Mouse (Mus musculus) megakaryocyte progenitor cell, adult 5-6 weeks (primary cell): ENCODE measurements around the gene Gng10. TPM values are rescaled to one million over a fixed set of nuclear protein-coding genes. Genes with fewer than 3 reads are reported as not detected.

ENCODE experiments used
- ATAC-seq: replicated peaks from 2 replicates; pipeline ENCODE4 v1.8.0; 2016; ENCODE audit warnings: mild to moderate bottlenecking, moderate TSS enrichment, inconsistent platforms; ENCODE audit not compliant: poor library complexity
- total RNA-seq, 2 experiments: library from RNA; stranded (forward) in 1 of 2; stranded (reverse) in 1 of 2; fragments of 157-497, 149-512 nt in 1 of 2; fragments of 200-1000 nt in 1 of 2; gene quantifications; 2 replicates each; pipeline versions ENCODE4 v1.2.3 to v1.2.4; 2015 to 2017

The Gng10 gene
- total RNA-seq (2015) (168 and 189 TPM in 2 replicates), total RNA-seq (2017) (86.1 and 106 TPM in 2 replicates)

GRCm38 (mm10) chr4:59034918-59035785, at the start of gene Gng10:
Gng10 (plus strand) TSS chr4:59035088.
- ATAC-seq = peak; percentile 57

- peak; percentile 65 for ATAC-seq
These were observed 49.7 kb upstream of the Gng10 start for GRCm38 (mm10) chr4:58985157-58985648.

GRCm38 (mm10) chr4:58986540-58987190, 48.2 kb upstream of the Gng10 start, which contains the start of gene Ptgr1:
Ptgr1 (minus strand) TSS chr4:58987119.
- ATAC-seq = peak; percentile 21

GRCm38 (mm10) chr4:58989303-58989898, 45.5 kb upstream of the Gng10 start:
- ATAC-seq = peak; percentile 18

GRCm38 (mm10) chr4:58990609-58991434, 44.1 kb upstream of the Gng10 start:
- peak; percentile 66 for ATAC-seq

GRCm38 (mm10) chr4:58992195-58992594, 42.7 kb upstream of the Gng10 start:
- ATAC-seq = no peak

- ATAC-seq = no peak
These were observed 40.1 kb upstream of the Gng10 start, which contains the start of gene Dnajc25 for GRCm38 (mm10) chr4:58994762-58995161. Dnajc25 (plus strand) TSS chr4:58995062.

- ATAC-seq = no peak
These were observed 39.6 kb upstream of the Gng10 start for GRCm38 (mm10) chr4:58995251-58995693.

GRCm38 (mm10) chr4:58997081-58997480, 37.8 kb upstream of the Gng10 start:
- ATAC-seq = no peak

- no peak for ATAC-seq
These were observed 36.2 kb upstream of the Gng10 start for GRCm38 (mm10) chr4:58998688-58999087.

GRCm38 (mm10) chr4:58999686-59000085, 35.2 kb upstream of the Gng10 start:
- ATAC-seq = peak; percentile 65

GRCm38 (mm10) chr4:59000614-59001013, 34.3 kb upstream of the Gng10 start:
- peak; percentile 32; the same call in 1 of the 2 replicates for ATAC-seq

- peak; percentile 85 for ATAC-seq
These were observed 31.7 kb upstream of the Gng10 start, which contains the start of gene Gm20503 for GRCm38 (mm10) chr4:59002948-59003805. Gm20503 (plus strand) TSS chr4:59003210.

GRCm38 (mm10) chr4:59003806-59004200, 31.1 kb upstream of the Gng10 start:
- no peak for ATAC-seq

- ATAC-seq = no peak
These were observed 28.7 kb upstream of the Gng10 start for GRCm38 (mm10) chr4:59006211-59006610.

- no peak for ATAC-seq
These were observed 27.9 kb upstream of the Gng10 start for GRCm38 (mm10) chr4:59007016-59007415.

- ATAC-seq = no peak
These were observed 26.9 kb upstream of the Gng10 start for GRCm38 (mm10) chr4:59007974-59008373.

GRCm38 (mm10) chr4:59009186-59009585, 25.7 kb upstream of the Gng10 start:
- peak; percentile 70 for ATAC-seq

GRCm38 (mm10) chr4:59009696-59010095, 25.2 kb upstream of the Gng10 start:
- peak; percentile 47 for ATAC-seq
